Mouse (Mus musculus) kidney, adult 2 months (tissue): ENCODE data around the gene Dnah2. TPM values are rescaled to one million over a fixed set of nuclear protein-coding genes. Genes with fewer than 3 reads are reported as not detected.

Experiments
- DNase-seq: peaks from one replicate; pipeline ENCODE4 v3.0.0; 2021
- H3K27ac ChIP-seq: fragments of 200-500 bp; 2 replicates; pipeline ENCODE4 v1.5.1; 2012; ENCODE audit warnings: low read depth, low read length, control low read depth, inconsistent platforms; ENCODE audit not compliant: insufficient read depth
- H3K27me3 ChIP-seq: fragments of 200-500 bp; replicated peaks from 2 replicates; pipeline ENCODE4 v1.6.1; 2012; ENCODE audit warnings: mild to moderate bottlenecking, moderate library complexity, low read length, inconsistent platforms; ENCODE audit not compliant: control insufficient read depth, insufficient read depth
- H3K36me3 ChIP-seq: fragments of 200-500 bp; 2 replicates; pipeline ENCODE4 v1.6.1; 2012; ENCODE audit warnings: mild to moderate bottlenecking, moderate library complexity, low read length, inconsistent platforms; ENCODE audit not compliant: control insufficient read depth, insufficient read depth
- H3K4me1 ChIP-seq: fragments of 200-500 bp; 2 replicates; pipeline ENCODE4 v1.6.1; 2011; ENCODE audit warnings: low read length; ENCODE audit not compliant: control insufficient read depth, insufficient read depth
- H3K4me3 ChIP-seq: fragments of 200-500 bp; 2 replicates; pipeline ENCODE4 v1.5.1; 2011; ENCODE audit warnings: mild to moderate bottlenecking, low read depth, low read length, control low read depth; ENCODE audit not compliant: insufficient read depth
- CTCF ChIP-seq: fragments of 200-500 bp; conservative IDR thresholded peaks from 2 replicates; pipeline ENCODE4 v1.5.1; 2011; ENCODE audit warnings: low read depth, mild to moderate bottlenecking, control low read depth, low read length, moderate library complexity, mixed read lengths; ENCODE audit not compliant: insufficient read depth, insufficient read length
- POLR2A ChIP-seq: fragments of 200-500 bp; IDR thresholded peaks from one replicate; pipeline ENCODE4 v1.6.1; 2011; ENCODE audit warnings: low read depth, low read length, control low read depth
- WGBS: fragments of 180-500 bp; shearing (Covaris S2); methylation state at CpG from one replicate; pipeline ENCODE4 v1.1.7; 2018; 5-methylcytosine and 5-hydroxymethylcytosine counted together
- polyA plus RNA-seq: library from polyadenylated mRNA; depleted of rRNA; stranded (reverse); fragments of >200 nt; gene quantifications from 2 replicates; pipeline ENCODE4 v1.2.3, GENCODE M21; 2012

The Dnah2 gene
- polyA plus RNA-seq, 1 experiment = 0.50 TPM

- WGBS = 65% methylated on average over 3 of the region's 3 CpGs
- H3K4me1 ChIP-seq = peaks cover under 1% of the 10 kb centered on the region; the same call in 1 of the 2 replicates
- H3K27ac ChIP-seq = no peak overlapping the region
- DNase-seq = no peak
- H3K36me3 ChIP-seq = no peaks in the 10 kb centered on the region
- H3K4me3 ChIP-seq = no peak overlapping the region
- TF ChIP-seq CTCF (no peak), POLR2A (no peak)
- H3K27me3 ChIP-seq = no peaks in the 10 kb centered on the region
Measured at GRCm38 (mm10) chr11:69437291-69437690, 111.6 kb downstream of the Dnah2 start.

GRCm38 (mm10) chr11:69433189-69433588 lies 115.7 kb downstream of the Dnah2 start:
- no peaks in the 10 kb centered on the region for H3K36me3 ChIP-seq

GRCm38 (mm10) chr11:69432640-69432982 lies 116.3 kb downstream of the Dnah2 start:
- Histone ChIP-seq H3K4me3 (no peak overlapping the region), H3K36me3 (no peaks in the 10 kb centered on the region), H3K4me1 (peaks cover 2% of the 10 kb centered on the region; the same call in 1 of the 2 replicates), H3K27me3 (no peaks in the 10 kb centered on the region), H3K27ac (no peak overlapping the region)
- no peak for DNase-seq
- no peak for TF ChIP-seq CTCF
- no peak for TF ChIP-seq POLR2A
- 43% methylated on average over 11 of the region's 11 CpGs for WGBS

More at GRCm38 (mm10) chr11:69433189-69433588, 115.7 kb downstream of the Dnah2 start:
- TF ChIP-seq CTCF (no peak), POLR2A (no peak)
- WGBS = 75% methylated on average over 6 of the region's 6 CpGs
- Histone ChIP-seq H3K27me3 (no peaks in the 10 kb centered on the region), H3K27ac (no peak overlapping the region), H3K4me1 (peaks cover 2% of the 10 kb centered on the region; the same call in 1 of the 2 replicates), H3K4me3 (no peak overlapping the region)
- DNase-seq = no peak

- Histone ChIP-seq H3K27me3 (no peaks in the 10 kb centered on the region), H3K4me1 (peaks cover 2% of the 10 kb centered on the region; the same call in 1 of the 2 replicates), H3K4me3 (no peak overlapping the region), H3K36me3 (no peaks in the 10 kb centered on the region), H3K27ac (no peak overlapping the region)
- DNase-seq = peak; percentile 89
- TF ChIP-seq CTCF = peak; percentile 93
- no peak for TF ChIP-seq POLR2A
- 19% methylated on average over 11 of the region's 11 CpGs for WGBS
Measured at GRCm38 (mm10) chr11:69431829-69432639, 116.9 kb downstream of the Dnah2 start.

GRCm38 (mm10) chr11:69430631-69431030 lies 118.3 kb downstream of the Dnah2 start:
- no peak overlapping the region for H3K4me3 ChIP-seq
- peaks cover 2% of the 10 kb centered on the region; the same call in 1 of the 2 replicates for H3K4me1 ChIP-seq
- no peaks in the 10 kb centered on the region for H3K36me3 ChIP-seq
- H3K27ac ChIP-seq = no peak overlapping the region
- TF ChIP-seq CTCF = no peak
- no peak for TF ChIP-seq POLR2A
- 88% methylated on average over 15 of the region's 15 CpGs for WGBS
- H3K27me3 ChIP-seq = no peaks in the 10 kb centered on the region
- DNase-seq = no peak

GRCm38 (mm10) chr11:69429313-69429712 lies 119.6 kb downstream of the Dnah2 start:
- Histone ChIP-seq H3K4me3 (no peak overlapping the region), H3K27ac (no peak overlapping the region), H3K4me1 (peaks cover 2% of the 10 kb centered on the region; the same call in 1 of the 2 replicates), H3K36me3 (no peaks in the 10 kb centered on the region), H3K27me3 (no peaks in the 10 kb centered on the region)
- peak; percentile 34 for DNase-seq
- TF ChIP-seq POLR2A (no peak), CTCF (no peak)
- WGBS = 34% methylated on average over 2 of the region's 2 CpGs

- DNase-seq = peak; percentile 89
- peaks cover 2% of the 10 kb centered on the region; the same call in 1 of the 2 replicates for H3K4me1 ChIP-seq
- TF ChIP-seq POLR2A = no peak
- 0 out of 2 replicates have a peak, but pooled peaks have one; percentile 1 for TF ChIP-seq CTCF
- no peaks in the 10 kb centered on the region for H3K27me3 ChIP-seq
- no peaks in the 10 kb centered on the region for H3K36me3 ChIP-seq
- 18% methylated on average over 4 of the region's 4 CpGs for WGBS
- no peak overlapping the region for H3K27ac ChIP-seq
- H3K4me3 ChIP-seq = no peak overlapping the region
Measured at GRCm38 (mm10) chr11:69428751-69429150, 120.2 kb downstream of the Dnah2 start.

GRCm38 (mm10) chr11:69426246-69426645 lies 122.7 kb downstream of the Dnah2 start:
- H3K4me3 ChIP-seq = no peak overlapping the region
- no peaks in the 10 kb centered on the region for H3K27me3 ChIP-seq
- H3K4me1 ChIP-seq = no peaks in the 10 kb centered on the region
- DNase-seq = no peak
- H3K36me3 ChIP-seq = no peaks in the 10 kb centered on the region
- H3K27ac ChIP-seq = no peak overlapping the region
- TF ChIP-seq CTCF (no peak), POLR2A (no peak)
- WGBS = 94% methylated on average over 2 of the region's 2 CpGs
